Mouse (Mus musculus) embryonic fibroblast, embryonic 13.5 days (primary cell): Measurements from ENCODE around the gene Sipa1l3.

Source experiments
- CTCF ChIP-seq: IDR thresholded peaks from 2 replicates; pipeline ENCODE4 v1.5.1; 2011; ENCODE audit warnings: mild to moderate bottlenecking, control low read depth, low read length, moderate library complexity, borderline replicate concordance; ENCODE audit not compliant: insufficient read depth
- POLR2A ChIP-seq: IDR thresholded peaks from 2 replicates; pipeline ENCODE4 v1.6.1; 2011; ENCODE audit warnings: low read depth, mild to moderate bottlenecking, control low read depth, low read length, moderate library complexity

- TF ChIP-seq CTCF, result no peak
- TF ChIP-seq POLR2A, result no peak
These were observed 150.5 kb downstream of the Sipa1l3 start for GRCm38 (mm10) chr7:29368004-29368320.
